Mouse (Mus musculus): ENCODE results near the gene Palmd.

GRCm38 (mm10) chr3:116941559-116942117 is 27.1 kb downstream of the Palmd start:
- TF ChIP-seq CTCF (IDR thresholded peaks at IDR 0.05; ENCODE audit: borderline replicate concordance, extremely low read depth, insufficient read depth, insufficient read length): no peak
- TF ChIP-seq POLR2A (IDR thresholded peaks at IDR 0.05; ENCODE audit: borderline replicate concordance, extremely low read depth, insufficient read depth, insufficient read length, poor library complexity, severe bottlenecking): no peak
